Mouse (Mus musculus) lung, adult 2 months (tissue): ENCODE measurements around the gene Atp1b1.

Experiments used
- CTCF ChIP-seq: fragments of 200-500 bp; IDR thresholded peaks from 2 replicates; pipeline ENCODE4 v1.5.1; 2011; ENCODE audit warnings: mild to moderate bottlenecking, low read length, control low read depth; ENCODE audit not compliant: insufficient read depth
- POLR2A ChIP-seq: fragments of 200-500 bp; IDR thresholded peaks from 2 replicates; pipeline ENCODE4 v1.6.1; 2011; ENCODE audit warnings: low read depth, mild to moderate bottlenecking, control low read depth, low read length, borderline replicate concordance; ENCODE audit errors: extremely low read depth

DNA sequence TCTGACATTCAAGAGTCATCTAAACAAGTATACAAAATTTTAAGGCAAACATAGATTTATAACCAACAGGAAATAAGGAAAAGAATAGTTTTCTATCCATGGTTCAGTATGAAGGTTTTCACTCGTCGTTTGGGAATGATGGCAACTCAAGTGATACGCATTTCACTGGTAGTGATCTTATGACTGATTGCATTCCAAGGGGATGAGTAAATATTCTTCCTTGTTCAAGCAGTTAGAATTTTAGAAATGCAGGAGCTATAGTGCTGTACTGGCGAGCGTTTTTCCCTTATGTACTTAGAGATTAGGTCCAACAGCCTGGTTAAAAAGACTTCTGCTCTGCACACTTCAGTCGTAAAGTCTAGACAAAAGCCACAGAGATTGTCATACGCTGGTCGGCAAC is 38.8 kb downstream of the Atp1b1 start:
- TF ChIP-seq POLR2A (no peak), CTCF (no peak)
